Mouse (Mus musculus) bone marrow, adult 2 months (tissue): Measurements from ENCODE around the gene Gtf2b.

Experiments used
- CTCF ChIP-seq: fragments of 200-500 bp; IDR thresholded peaks from 2 replicates; pipeline ENCODE4 v1.5.1; 2011; ENCODE audit warnings: low read length, control low read depth; ENCODE audit not compliant: control insufficient read depth, insufficient read depth
- POLR2A ChIP-seq: fragments of 200-500 bp; IDR thresholded peaks from 2 replicates; pipeline ENCODE4 v1.6.1; 2011; ENCODE audit warnings: low read depth, mild to moderate bottlenecking, control low read depth, low read length, borderline replicate concordance; ENCODE audit not compliant: control insufficient read depth

GRCm38 (mm10) chr3:142826449-142827146 lies 61.8 kb downstream of the Gtf2b start:
- no peak for TF ChIP-seq CTCF
- TF ChIP-seq POLR2A, result no peak
